Mouse (Mus musculus) heart, embryonic 16.5 days (tissue): Measurements from ENCODE around the gene Apcs. TPM values are rescaled to one million over a fixed set of nuclear protein-coding genes. Genes with fewer than 3 reads are reported as not detected.

Experiments used
- ATAC-seq: fragments of 200-750 bp; cut with Nextera tagmentation; replicated peaks from 2 replicates; pipeline ENCODE4 v1.8.0; 2017; ENCODE audit warnings: moderate number of reproducible peaks; ENCODE audit not compliant: insufficient read depth, low FRiP score; ENCODE audit errors: extremely low read depth
- H3K27ac ChIP-seq: fragments of 300-500 bp; sonication (generic); 2 replicates; pipeline ENCODE4 v1.5.1; 2014; ENCODE audit warnings: mild to moderate bottlenecking, low read length, control low read depth, moderate library complexity
- H3K27me3 ChIP-seq: fragments of 300-500 bp; sonication (generic); 2 replicates; pipeline ENCODE4 v1.6.1; 2014; ENCODE audit warnings: low read length, mixed read lengths; ENCODE audit not compliant: control insufficient read depth, insufficient read depth
- H3K36me3 ChIP-seq: fragments of 300-500 bp; sonication (generic); 2 replicates; pipeline ENCODE4 v1.6.1; 2014; ENCODE audit not compliant: control insufficient read depth, insufficient read depth
- H3K4me1 ChIP-seq: fragments of 300-500 bp; sonication (generic); 2 replicates; pipeline ENCODE4 v1.6.1; 2014; ENCODE audit warnings: low read length, mixed read lengths; ENCODE audit not compliant: control insufficient read depth, insufficient read depth
- H3K4me2 ChIP-seq: fragments of 300-500 bp; sonication (generic); 2 replicates; pipeline ENCODE4 v1.6.1; 2014; ENCODE audit warnings: low read depth, mild to moderate bottlenecking, control low read depth, low read length
- H3K4me3 ChIP-seq: fragments of 300-500 bp; sonication (generic); 2 replicates; pipeline ENCODE4 v1.5.1; 2014; ENCODE audit warnings: mild to moderate bottlenecking, control low read depth, low read length
- H3K9ac ChIP-seq: fragments of 300-500 bp; sonication (generic); 2 replicates; pipeline ENCODE4 v1.6.1; 2014; ENCODE audit warnings: low read length, control low read depth
- H3K9me3 ChIP-seq: fragments of 300-500 bp; sonication (generic); replicated peaks from 2 replicates; pipeline ENCODE4 v1.6.1; 2016; ENCODE audit warnings: low read length; ENCODE audit not compliant: control insufficient read depth
- WGBS: fragments of 180-500 bp; shearing (Covaris S2); extraction: QIAGEN DNeasy Blood & Tissue Kit; methylation state at CpG from one replicate; pipeline ENCODE4 v1.1.7; 2014; 5-methylcytosine and 5-hydroxymethylcytosine counted together
- polyA plus RNA-seq: library from polyadenylated mRNA; unstranded; fragments of >200 nt; fragmentation: Nextera tagmentation; extraction: Ambion mirVana; gene quantifications from 2 replicates; pipeline ENCODE4 v1.2.1, GENCODE M21; 2015

The Apcs gene
- polyA plus RNA-seq, 1 experiment from 2014 or later = not detected

- Histone ChIP-seq H3K36me3 (no peaks in the 10 kb centered on the region), H3K27ac (no peak overlapping the region), H3K4me1 (no peaks in the 10 kb centered on the region), H3K4me2 (no peak overlapping the region), H3K9me3 (no peaks in the 10 kb centered on the region), H3K4me3 (no peak overlapping the region), H3K27me3 (no peaks in the 10 kb centered on the region), H3K9ac (no peak overlapping the region)
- no peak for ATAC-seq
- WGBS = 64% methylated on average over 2 of the region's 2 CpGs
These were observed 47.6 kb downstream of the Apcs start for GRCm38 (mm10) chr1:172847044-172847761.

Other genes with a start within 250 kb of the Apcs start
- gene Crp, start 197.0 kb downstream of the Apcs start, polyA plus RNA-seq = 0.09 and 0.13 TPM in 2 replicates
- gene Olfr16, start 55.4 kb upstream of the Apcs start, polyA plus RNA-seq = not detected in 2 replicates
- gene Olfr1408, start 242.3 kb upstream of the Apcs start, polyA plus RNA-seq = not detected in 2 replicates